Mouse (Mus musculus): ENCODE measurements around the gene Gch1. TPM values are rescaled to one million over a fixed set of nuclear protein-coding genes. Genes with fewer than 3 reads are reported as not detected.
"Not testable (repeated sequence)": the region's sequence is repeated elsewhere in the genome, so short reads cannot be mapped to it uniquely, and the experiment has no call there.

Gch1 gene
- total and polyA plus RNA-seq, 2 experiments: 133 to 200 TPM

DNA sequence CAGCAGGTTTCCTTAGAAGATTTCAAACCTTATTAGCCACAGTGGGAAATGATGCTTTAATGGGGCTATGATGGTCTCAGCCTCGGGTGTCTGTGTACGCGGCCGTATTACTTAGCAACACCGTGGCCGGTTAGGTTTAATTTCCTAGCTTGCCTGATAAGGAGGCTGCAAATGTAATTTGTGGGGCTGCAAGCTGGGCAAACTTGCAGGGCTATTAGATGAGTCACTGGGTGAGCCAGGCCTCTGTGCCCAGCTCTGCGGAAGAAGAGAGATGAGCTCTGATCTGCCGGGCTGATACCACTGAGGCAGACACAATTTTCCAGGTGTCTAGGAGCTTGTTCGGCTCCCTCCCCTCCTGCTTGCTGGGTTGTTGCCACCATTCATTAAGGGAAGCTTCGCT, 55.3 kb downstream of the Gch1 start:
- H3K27me3 ChIP-seq (ENCODE audit: control insufficient read depth, insufficient read depth, low read length): no peaks in the 10 kb centered on the region
- H3K9ac ChIP-seq (ENCODE audit: low read depth, low read length): no peak overlapping the region
- no peak overlapping the region for H3K27ac ChIP-seq (replicated peaks; ENCODE audit: insufficient read depth, low read depth, low read length)
- H3K79me2 ChIP-seq (ENCODE audit: control insufficient read depth, insufficient read depth, low read length): no peaks in the 10 kb centered on the region
- no peak overlapping the region for H3K4me3 ChIP-seq (ENCODE audit: insufficient read depth, low read depth, low read length)
- H3K36me3 ChIP-seq (ENCODE audit: control insufficient read depth, insufficient read depth, low read length): no peaks in the 10 kb centered on the region
- 77% methylated on average over 10 of the region's 10 CpGs for WGBS
- no peak for TF ChIP-seq POLR2A (IDR thresholded peaks at IDR 0.05; ENCODE audit: extremely low read depth, insufficient read depth, low read length)
- no peak for TF ChIP-seq CTCF (IDR thresholded peaks at IDR 0.05; ENCODE audit: low read depth, low read length)
- DNase-seq (ENCODE audit: extremely low read depth, low read depth, low spot score): no peak
- H3K4me1 ChIP-seq (ENCODE audit: control insufficient read depth, insufficient read depth, low read length): no peaks in the 10 kb centered on the region

- Histone ChIP-seq H3K4me1 (ENCODE audit: control insufficient read depth, insufficient read depth, low read length) (no peaks in the 10 kb centered on the region), H3K9ac (ENCODE audit: low read depth, low read length) (no peak overlapping the region)
- 74% methylated on average over 5 of the region's 5 CpGs for WGBS
Observed at GRCm38 (mm10) chr14:47127987-47128386, 61.2 kb downstream of the Gch1 start.

GRCm38 (mm10) chr14:47117522-47117921, 71.7 kb downstream of the Gch1 start:
- DNase-seq (ENCODE audit: extremely low read depth, low read depth, low spot score): no peak
- TF ChIP-seq CTCF (IDR thresholded peaks at IDR 0.05; ENCODE audit: low read depth, low read length): no peak
- no peak for TF ChIP-seq POLR2A (IDR thresholded peaks at IDR 0.05; ENCODE audit: extremely low read depth, insufficient read depth, low read length)

More at GRCm38 (mm10) chr14:47127987-47128386, 61.2 kb downstream of the Gch1 start:
- Histone ChIP-seq H3K27ac (replicated peaks; ENCODE audit: insufficient read depth, low read depth, low read length) (no peak overlapping the region), H3K79me2 (ENCODE audit: control insufficient read depth, insufficient read depth, low read length) (no peaks in the 10 kb centered on the region), H3K36me3 (ENCODE audit: control insufficient read depth, insufficient read depth, low read length) (no peaks in the 10 kb centered on the region), H3K27me3 (ENCODE audit: control insufficient read depth, insufficient read depth, low read length) (no peaks in the 10 kb centered on the region), H3K4me3 (ENCODE audit: insufficient read depth, low read depth, low read length) (no peak overlapping the region)
- no peak for TF ChIP-seq CTCF (IDR thresholded peaks at IDR 0.05; ENCODE audit: low read depth, low read length)
- TF ChIP-seq POLR2A (IDR thresholded peaks at IDR 0.05; ENCODE audit: extremely low read depth, insufficient read depth, low read length): no peak
- DNase-seq (ENCODE audit: extremely low read depth, low read depth, low spot score): no peak

GRCm38 (mm10) chr14:47116062-47116762, 73.0 kb downstream of the Gch1 start:
- no peaks in the 10 kb centered on the region for H3K79me2 ChIP-seq (ENCODE audit: control insufficient read depth, insufficient read depth, low read length)
- no peak overlapping the region for H3K4me3 ChIP-seq (ENCODE audit: insufficient read depth, low read depth, low read length)
- 78% methylated on average over 10 of the region's 10 CpGs for WGBS
- no peak overlapping the region for H3K9ac ChIP-seq (ENCODE audit: low read depth, low read length)
- TF ChIP-seq CTCF (IDR thresholded peaks at IDR 0.05; ENCODE audit: low read depth, low read length) (no peak), POLR2A (IDR thresholded peaks at IDR 0.05; ENCODE audit: extremely low read depth, insufficient read depth, low read length) (no peak)
- no peak for DNase-seq (ENCODE audit: extremely low read depth, low read depth, low spot score)
- no peaks in the 10 kb centered on the region for H3K27me3 ChIP-seq (ENCODE audit: control insufficient read depth, insufficient read depth, low read length)
- H3K36me3 ChIP-seq (ENCODE audit: control insufficient read depth, insufficient read depth, low read length): no peaks in the 10 kb centered on the region
- H3K27ac ChIP-seq (replicated peaks; ENCODE audit: insufficient read depth, low read depth, low read length): no peak overlapping the region
- H3K4me1 ChIP-seq (ENCODE audit: control insufficient read depth, insufficient read depth, low read length): no peaks in the 10 kb centered on the region

More at GRCm38 (mm10) chr14:47117522-47117921, 71.7 kb downstream of the Gch1 start:
- Histone ChIP-seq H3K27ac (replicated peaks; ENCODE audit: insufficient read depth, low read depth, low read length) (no peak overlapping the region), H3K36me3 (ENCODE audit: control insufficient read depth, insufficient read depth, low read length) (no peaks in the 10 kb centered on the region), H3K9ac (ENCODE audit: low read depth, low read length) (no peak overlapping the region), H3K79me2 (ENCODE audit: control insufficient read depth, insufficient read depth, low read length) (no peaks in the 10 kb centered on the region), H3K4me1 (ENCODE audit: control insufficient read depth, insufficient read depth, low read length) (no peaks in the 10 kb centered on the region), H3K4me3 (ENCODE audit: insufficient read depth, low read depth, low read length) (no peak overlapping the region), H3K27me3 (ENCODE audit: control insufficient read depth, insufficient read depth, low read length) (no peaks in the 10 kb centered on the region)
- WGBS: 64% methylated on average over 7 of the region's 7 CpGs

GRCm38 (mm10) chr14:47115154-47115553, 74.1 kb downstream of the Gch1 start:
- no peak for TF ChIP-seq POLR2A (IDR thresholded peaks at IDR 0.05; ENCODE audit: extremely low read depth, insufficient read depth, low read length)
- TF ChIP-seq CTCF (IDR thresholded peaks at IDR 0.05; ENCODE audit: low read depth, low read length): no peak
- no peak for DNase-seq (ENCODE audit: extremely low read depth, low read depth, low spot score)
- no peak overlapping the region for H3K9ac ChIP-seq (ENCODE audit: low read depth, low read length)
- 75% methylated on average over 9 of the region's 9 CpGs for WGBS
- H3K27ac ChIP-seq (replicated peaks; ENCODE audit: insufficient read depth, low read depth, low read length): no peak overlapping the region
- H3K4me3 ChIP-seq (ENCODE audit: insufficient read depth, low read depth, low read length): no peak overlapping the region
- no peaks in the 10 kb centered on the region for H3K4me1 ChIP-seq (ENCODE audit: control insufficient read depth, insufficient read depth, low read length)
- no peaks in the 10 kb centered on the region for H3K36me3 ChIP-seq (ENCODE audit: control insufficient read depth, insufficient read depth, low read length)
- H3K79me2 ChIP-seq (ENCODE audit: control insufficient read depth, insufficient read depth, low read length): no peaks in the 10 kb centered on the region
- H3K27me3 ChIP-seq (ENCODE audit: control insufficient read depth, insufficient read depth, low read length): 0 out of 2 replicates have a peak, but pooled peaks cover 2% of the 10 kb centered on the region

DNA sequence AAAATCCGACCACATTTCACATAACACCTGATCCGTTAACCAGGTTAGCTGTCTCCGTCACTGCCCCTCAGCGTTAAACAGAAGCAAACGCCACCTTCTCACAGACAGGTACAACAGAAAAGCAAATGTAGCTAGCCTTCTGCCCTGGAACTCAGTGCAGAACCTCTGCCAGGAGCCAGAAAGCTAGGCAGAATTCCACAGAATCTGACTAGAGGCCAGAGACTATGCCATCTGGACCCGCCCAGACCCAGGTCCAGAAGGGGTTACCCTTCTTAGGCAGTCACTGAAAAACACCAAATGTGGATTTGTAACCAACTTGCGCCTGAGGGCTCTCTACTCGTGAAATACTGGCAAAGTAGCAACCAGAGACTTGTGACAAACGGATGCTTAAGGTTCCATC, 77.9 kb downstream of the Gch1 start:
- H3K27me3 ChIP-seq (ENCODE audit: control insufficient read depth, insufficient read depth, low read length): 0 out of 2 replicates have a peak, but pooled peaks cover 2% of the 10 kb centered on the region
- no peaks in the 10 kb centered on the region for H3K36me3 ChIP-seq (ENCODE audit: control insufficient read depth, insufficient read depth, low read length)
- no peak overlapping the region for H3K4me3 ChIP-seq (ENCODE audit: insufficient read depth, low read depth, low read length)
- H3K79me2 ChIP-seq (ENCODE audit: control insufficient read depth, insufficient read depth, low read length): no peaks in the 10 kb centered on the region
- WGBS: 38% methylated on average over 9 of the region's 9 CpGs
- H3K9ac ChIP-seq (ENCODE audit: low read depth, low read length): no peak overlapping the region
- DNase-seq (ENCODE audit: extremely low read depth, low read depth, low spot score): no peak
- no peaks in the 10 kb centered on the region for H3K4me1 ChIP-seq (ENCODE audit: control insufficient read depth, insufficient read depth, low read length)
- TF ChIP-seq CTCF (IDR thresholded peaks at IDR 0.05; ENCODE audit: low read depth, low read length) (no peak), POLR2A (IDR thresholded peaks at IDR 0.05; ENCODE audit: extremely low read depth, insufficient read depth, low read length) (no peak)
- no peak overlapping the region for H3K27ac ChIP-seq (replicated peaks; ENCODE audit: insufficient read depth, low read depth, low read length)

- H3K79me2 ChIP-seq (ENCODE audit: control insufficient read depth, insufficient read depth, low read length); DNase-seq (ENCODE audit: extremely low read depth, low read depth, low spot score); H3K4me1 ChIP-seq (ENCODE audit: control insufficient read depth, insufficient read depth, low read length); H3K36me3 ChIP-seq (ENCODE audit: control insufficient read depth, insufficient read depth, low read length); H3K27me3 ChIP-seq (ENCODE audit: control insufficient read depth, insufficient read depth, low read length); H3K4me3 ChIP-seq (ENCODE audit: insufficient read depth, low read depth, low read length); H3K27ac ChIP-seq (replicated peaks; ENCODE audit: insufficient read depth, low read depth, low read length); H3K9ac ChIP-seq (ENCODE audit: low read depth, low read length): not testable (repeated sequence)
- 78% methylated on average over 4 of the region's 7 CpGs for WGBS
Observed at GRCm38 (mm10) chr14:47110391-47110790, 78.8 kb downstream of the Gch1 start.

Data from liver, adult 2 months (tissue).